Mouse (Mus musculus): Measurements from ENCODE around the gene Ntsr2. TPM values are rescaled to one million over a fixed set of nuclear protein-coding genes. Genes with fewer than 3 reads are reported as not detected.

Gene Ntsr2
- polyA plus RNA-seq (2015; fragmentation: Nextera tagmentation; extraction: Ambion mirVana), result 0.09 TPM in 1 of 2 replicates, not detected in the other

DNA sequence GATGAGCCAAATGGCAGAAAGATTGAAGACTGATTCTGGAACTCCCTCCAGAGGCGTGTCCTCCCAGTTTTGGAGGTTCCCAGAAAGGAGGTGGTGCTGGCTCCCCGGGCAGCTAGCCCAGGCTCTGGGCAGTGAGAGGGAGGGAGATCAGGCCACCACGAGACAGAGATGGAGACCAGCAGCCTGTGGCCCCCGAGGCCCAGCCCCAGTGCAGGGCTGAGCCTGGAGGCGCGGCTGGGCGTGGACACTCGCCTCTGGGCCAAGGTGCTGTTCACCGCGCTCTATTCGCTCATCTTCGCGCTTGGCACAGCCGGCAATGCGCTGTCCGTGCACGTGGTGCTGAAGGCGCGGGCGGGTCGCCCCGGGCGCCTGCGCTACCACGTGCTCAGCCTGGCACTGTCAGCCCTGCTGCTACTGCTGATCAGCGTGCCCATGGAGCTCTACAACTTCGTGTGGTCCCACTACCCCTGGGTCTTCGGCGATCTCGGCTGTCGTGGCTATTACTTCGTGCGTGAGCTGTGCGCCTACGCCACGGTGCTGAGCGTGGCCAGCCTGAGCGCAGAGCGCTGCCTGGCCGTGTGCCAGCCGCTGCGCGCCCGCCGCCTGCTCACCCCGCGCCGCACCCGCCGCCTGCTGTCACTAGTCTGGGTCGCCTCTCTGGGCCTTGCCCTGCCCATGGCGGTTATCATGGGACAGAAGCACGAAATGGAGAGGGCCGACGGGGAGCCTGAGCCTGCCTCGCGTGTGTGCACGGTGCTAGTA lies at the start of gene Ntsr2:
Ntsr2 (plus strand) TSS at position 51 of the 762 bp plus-strand sequence.
- Histone ChIP-seq H3K27ac (ENCODE audit: low read depth, low read length) (no peak within 1 kb of the TSS), H3K27me3 (replicated peaks; ENCODE audit: control insufficient read depth, insufficient read depth, low read length) (peaks cover 22% of the 10 kb centered on the region), H3K9me3 (ENCODE audit: control insufficient read depth) (no peaks in the 10 kb centered on the region), H3K4me1 (replicated peaks; ENCODE audit: control insufficient read depth, insufficient read depth, low read length) (no peaks in the 10 kb centered on the region), H3K36me3 (ENCODE audit: control insufficient read depth, insufficient read depth) (no peaks in the 10 kb centered on the region), H3K4me3 (ENCODE audit: low read depth, low read length) (peak within 1 kb of the TSS; percentile 14; the same call in 1 of the 2 replicates), H3K9ac (ENCODE audit: low read depth, low read length) (no peak within 1 kb of the TSS), H3K4me2 (replicated peaks; ENCODE audit: low read depth) (peak within 1 kb of the TSS; percentile 61)
- no peak for TF ChIP-seq CTCF (IDR thresholded peaks at IDR 0.05; ENCODE audit: low read depth)
- WGBS, result 6% methylated on average over 57 of the region's 58 CpGs
- peak; percentile 81 for ATAC-seq

GRCm38 (mm10) chr12:16605624-16606023 lies 47.6 kb upstream of the Ntsr2 start:
- no peak overlapping the region for H3K9ac ChIP-seq (ENCODE audit: low read depth, low read length)
- no peak for TF ChIP-seq CTCF (IDR thresholded peaks at IDR 0.05; ENCODE audit: low read depth)
- no peak overlapping the region for H3K27ac ChIP-seq (ENCODE audit: low read depth, low read length)
- H3K4me2 ChIP-seq (replicated peaks; ENCODE audit: low read depth), result no peak overlapping the region
- WGBS, result 66% methylated on average over 5 of the region's 5 CpGs
- ATAC-seq, result no peak
- H3K9me3 ChIP-seq (ENCODE audit: control insufficient read depth), result no peaks in the 10 kb centered on the region
- no peak overlapping the region for H3K4me3 ChIP-seq (ENCODE audit: low read depth, low read length)
- H3K27me3 ChIP-seq (replicated peaks; ENCODE audit: control insufficient read depth, insufficient read depth, low read length), result no peaks in the 10 kb centered on the region
- H3K4me1 ChIP-seq (replicated peaks; ENCODE audit: control insufficient read depth, insufficient read depth, low read length), result no peaks in the 10 kb centered on the region; the same call in 1 of the 2 replicates
- no peaks in the 10 kb centered on the region for H3K36me3 ChIP-seq (ENCODE audit: control insufficient read depth, insufficient read depth)

- TF ChIP-seq CTCF (IDR thresholded peaks at IDR 0.05; ENCODE audit: low read depth), result no peak
- Histone ChIP-seq H3K27ac (ENCODE audit: low read depth, low read length) (no peak within 1 kb of the TSS), H3K4me1 (replicated peaks; ENCODE audit: control insufficient read depth, insufficient read depth, low read length) (no peaks in the 10 kb centered on the region), H3K27me3 (replicated peaks; ENCODE audit: control insufficient read depth, insufficient read depth, low read length) (no peaks in the 10 kb centered on the region), H3K9ac (ENCODE audit: low read depth, low read length) (no peak within 1 kb of the TSS), H3K4me2 (replicated peaks; ENCODE audit: low read depth) (no peak within 1 kb of the TSS), H3K4me3 (ENCODE audit: low read depth, low read length) (no peak within 1 kb of the TSS), H3K9me3 (ENCODE audit: control insufficient read depth) (no peaks in the 10 kb centered on the region), H3K36me3 (ENCODE audit: control insufficient read depth, insufficient read depth) (no peaks in the 10 kb centered on the region)
- no peak for ATAC-seq
- 85% methylated on average over 2 of the region's 2 CpGs for WGBS
Measured at GRCm38 (mm10) chr12:16610936-16611335, 42.2 kb upstream of the Ntsr2 start, which contains the start of gene Lpin1. Gene Lpin1, minus strand, starts transcription at chr12:16610966.

- no peak overlapping the region for H3K9ac ChIP-seq (ENCODE audit: low read depth, low read length)
- no peaks in the 10 kb centered on the region for H3K9me3 ChIP-seq (ENCODE audit: control insufficient read depth)
- 0 out of 2 replicates have a peak, but pooled peaks cover 5% of the 10 kb centered on the region for H3K4me1 ChIP-seq (replicated peaks; ENCODE audit: control insufficient read depth, insufficient read depth, low read length)
- no peak overlapping the region for H3K27ac ChIP-seq (ENCODE audit: low read depth, low read length)
- 51% methylated on average over 3 of the region's 3 CpGs for WGBS
- H3K4me2 ChIP-seq (replicated peaks; ENCODE audit: low read depth), result no peak overlapping the region
- TF ChIP-seq CTCF (IDR thresholded peaks at IDR 0.05; ENCODE audit: low read depth), result no peak
- no peak for ATAC-seq
- no peaks in the 10 kb centered on the region for H3K27me3 ChIP-seq (replicated peaks; ENCODE audit: control insufficient read depth, insufficient read depth, low read length)
- H3K36me3 ChIP-seq (ENCODE audit: control insufficient read depth, insufficient read depth), result no peaks in the 10 kb centered on the region
- no peak overlapping the region for H3K4me3 ChIP-seq (ENCODE audit: low read depth, low read length)
Measured at GRCm38 (mm10) chr12:16614556-16614955, 38.6 kb upstream of the Ntsr2 start.

- TF ChIP-seq CTCF (IDR thresholded peaks at IDR 0.05; ENCODE audit: low read depth), result no peak
- no peak for ATAC-seq
- Histone ChIP-seq H3K9me3 (ENCODE audit: control insufficient read depth) (no peaks in the 10 kb centered on the region), H3K9ac (ENCODE audit: low read depth, low read length) (no peak overlapping the region), H3K36me3 (ENCODE audit: control insufficient read depth, insufficient read depth) (no peaks in the 10 kb centered on the region), H3K4me1 (replicated peaks; ENCODE audit: control insufficient read depth, insufficient read depth, low read length) (0 out of 2 replicates have a peak, but pooled peaks cover 5% of the 10 kb centered on the region), H3K4me2 (replicated peaks; ENCODE audit: low read depth) (no peak overlapping the region), H3K27me3 (replicated peaks; ENCODE audit: control insufficient read depth, insufficient read depth, low read length) (no peaks in the 10 kb centered on the region), H3K27ac (ENCODE audit: low read depth, low read length) (no peak overlapping the region), H3K4me3 (ENCODE audit: low read depth, low read length) (no peak overlapping the region)
- 79% methylated on average over 2 of the region's 2 CpGs for WGBS
Measured at GRCm38 (mm10) chr12:16615738-16616137, 37.4 kb upstream of the Ntsr2 start.

DNA sequence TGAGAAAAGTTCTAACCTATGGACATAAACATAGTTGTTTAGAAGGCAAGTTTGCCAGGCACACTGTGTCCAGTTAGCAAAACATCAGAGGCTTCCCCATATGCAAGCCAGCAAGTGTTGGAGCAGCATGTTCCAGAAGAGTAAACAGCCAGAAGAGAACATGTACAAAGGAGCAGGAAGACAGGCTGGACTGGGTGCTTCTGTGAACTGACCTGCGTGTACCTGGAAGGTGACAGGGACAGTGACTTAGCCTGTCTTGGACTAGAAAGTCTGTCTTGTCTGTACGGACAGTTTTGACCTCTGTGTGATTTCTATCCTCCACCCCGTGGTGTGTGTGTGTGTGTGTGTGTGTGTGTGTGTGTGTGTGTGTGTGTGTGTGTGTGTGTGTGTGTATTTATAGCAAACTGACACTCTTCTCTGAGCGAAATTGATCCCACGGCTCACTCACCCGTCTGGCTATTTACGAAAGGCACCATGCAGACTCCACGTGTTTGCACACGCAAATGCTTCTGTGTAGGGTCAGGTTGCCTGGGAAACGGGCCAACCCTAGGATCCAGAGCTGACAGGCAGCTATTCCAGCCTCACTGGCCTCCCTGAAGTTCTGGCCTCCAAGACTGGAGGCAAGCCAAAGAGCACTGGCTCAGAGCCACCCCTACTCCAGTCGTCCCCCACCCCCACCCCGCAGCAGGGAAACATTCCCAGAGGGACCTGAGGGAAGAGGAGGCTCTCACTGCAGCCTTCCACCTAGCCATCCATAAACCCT lies 34.5 kb upstream of the Ntsr2 start:
- no peak for TF ChIP-seq CTCF (IDR thresholded peaks at IDR 0.05; ENCODE audit: low read depth)
- Histone ChIP-seq H3K9ac (ENCODE audit: low read depth, low read length) (no peak overlapping the region), H3K36me3 (ENCODE audit: control insufficient read depth, insufficient read depth) (no peaks in the 10 kb centered on the region), H3K27ac (ENCODE audit: low read depth, low read length) (no peak overlapping the region), H3K4me3 (ENCODE audit: low read depth, low read length) (no peak overlapping the region), H3K9me3 (ENCODE audit: control insufficient read depth) (no peaks in the 10 kb centered on the region), H3K4me2 (replicated peaks; ENCODE audit: low read depth) (peak overlapping the region; percentile 13; the same call in 1 of the 2 replicates), H3K4me1 (replicated peaks; ENCODE audit: control insufficient read depth, insufficient read depth, low read length) (0 out of 2 replicates have a peak, but pooled peaks cover 5% of the 10 kb centered on the region), H3K27me3 (replicated peaks; ENCODE audit: control insufficient read depth, insufficient read depth, low read length) (no peaks in the 10 kb centered on the region)
- peak; percentile 74 for ATAC-seq
- WGBS, result 8% methylated on average over 12 of the region's 12 CpGs
